16 mouse cellular contexts compared by ENCODE assay signal in the genomic region with DNA sequence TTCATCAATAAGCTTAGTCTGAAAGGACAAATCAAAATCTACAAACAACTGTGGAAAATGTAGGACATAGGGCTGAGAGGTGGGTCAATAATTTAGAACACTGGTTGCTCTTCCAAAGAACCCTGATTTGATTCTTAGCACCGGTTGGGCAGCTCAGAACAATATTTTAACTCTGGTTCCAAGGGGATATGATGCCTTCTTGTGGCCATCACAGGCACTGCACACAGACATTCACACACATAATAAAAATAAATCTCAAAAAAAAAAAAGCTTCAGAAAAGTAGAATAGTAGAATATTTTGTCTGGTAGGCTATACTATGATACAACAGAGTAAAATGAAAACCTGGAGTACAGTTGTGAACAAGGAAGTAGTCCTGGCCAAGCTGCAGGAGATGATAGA.
"Had no signal": no experiment of that assay in that cellular context is flagged by ENCODE, and none has a peak within 500 bp of the region (broad histone marks: within the 10 kb centered on the region; RNA-seq: fewer than 3 reads in every experiment).

No protein-coding gene starts in this region.

- H3K27ac ChIP-seq: limb, embryonic 12.5 days; liver, embryonic 13.5 days; macrophage; midbrain, embryonic 15.5 days; neural tube, embryonic 13.5 days; stomach, embryonic 15.5 days had no signal

- DNase-seq: kidney, adult 18-20 months; kidney, postnatal 10 days; kidney, postnatal 4 days; liver; liver, embryonic 13.5 days; liver, postnatal 0 days; lung, postnatal 10 days; retina, postnatal 1 day; thymus, postnatal 25 days had no signal

- ATAC-seq: liver, postnatal 0 days; midbrain, embryonic 15.5 days had no signal

- H3K4me1 ChIP-seq: limb, embryonic 12.5 days; liver, embryonic 13.5 days; megakaryocyte, embryonic 14.5 days; midbrain, embryonic 15.5 days; neural tube, embryonic 13.5 days; stomach, embryonic 15.5 days had no signal

- H3K9me3 ChIP-seq: liver, embryonic 13.5 days; megakaryocyte, embryonic 14.5 days; midbrain, embryonic 15.5 days; neural tube, embryonic 13.5 days; stomach, embryonic 15.5 days had no signal

- H3K4me2 ChIP-seq: limb, embryonic 12.5 days; liver, embryonic 13.5 days; midbrain, embryonic 11.5 days; midbrain, embryonic 15.5 days; neural tube, embryonic 13.5 days; stomach, embryonic 15.5 days had no signal

- H3K36me3 ChIP-seq: limb, embryonic 12.5 days; liver, embryonic 13.5 days; midbrain, embryonic 15.5 days; neural tube, embryonic 13.5 days; stomach, embryonic 15.5 days had no signal

- H3K9ac ChIP-seq: limb, embryonic 12.5 days; liver, embryonic 13.5 days; liver, postnatal 0 days; midbrain, embryonic 15.5 days; neural tube, embryonic 13.5 days; stomach, embryonic 15.5 days had no signal

- H3K4me3 ChIP-seq: limb, embryonic 12.5 days; liver, embryonic 13.5 days; megakaryocyte, embryonic 14.5 days; midbrain, embryonic 15.5 days; neural tube, embryonic 13.5 days; stomach, embryonic 15.5 days had no signal

- H3K27me3 ChIP-seq: limb, embryonic 12.5 days; liver, embryonic 13.5 days; megakaryocyte, embryonic 14.5 days; midbrain, embryonic 15.5 days; neural tube, embryonic 13.5 days; stomach, embryonic 15.5 days had no signal
